Mouse (Mus musculus): Measurements from ENCODE around the gene Lmbr1l.

- TF ChIP-seq CTCF (IDR thresholded peaks at IDR 0.05) (peak; percentile 89), EP300 (IDR thresholded peaks at IDR 0.05) (no peak)
These were observed 40.7 kb downstream of the Lmbr1l start for GRCm38 (mm10) chr15:98877331-98877730.
